Mouse (Mus musculus) spleen, adult 2 months (tissue): ENCODE measurements around the gene Kndc1.

Experiments
- CTCF ChIP-seq: fragments of 200-500 bp; IDR thresholded peaks from 2 replicates; pipeline ENCODE4 v1.5.1; 2011; ENCODE audit warnings: mild to moderate bottlenecking, inconsistent platforms; ENCODE audit not compliant: insufficient read depth, insufficient read length, insufficient replicate concordance; ENCODE audit errors: extremely low read depth
- POLR2A ChIP-seq: fragments of 200-500 bp; IDR thresholded peaks from 2 replicates; pipeline ENCODE4 v1.6.1; 2011; ENCODE audit warnings: low read depth, low read length, inconsistent platforms

DNA sequence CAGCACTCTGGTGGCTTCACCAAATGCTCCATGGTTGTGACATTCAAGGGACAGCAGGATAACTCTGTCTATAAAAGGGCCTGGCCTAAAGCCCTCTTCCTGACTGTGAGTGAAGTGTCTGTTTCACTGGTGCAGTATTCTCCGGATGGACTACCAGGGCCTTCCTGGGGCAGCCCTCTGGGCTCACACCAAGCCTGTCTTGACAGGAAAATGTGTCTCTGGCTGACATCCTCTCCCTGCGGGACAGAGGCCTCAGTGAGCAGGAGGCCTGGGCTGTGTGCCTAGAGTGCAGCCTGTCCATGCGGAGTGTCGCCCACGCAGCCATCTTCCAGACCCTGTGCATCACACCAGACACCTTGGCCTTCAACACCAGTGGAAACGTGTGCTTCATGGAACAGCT lies 6.4 kb downstream of the Kndc1 start:
- no peak for TF ChIP-seq CTCF
- TF ChIP-seq POLR2A = no peak
